Mouse (Mus musculus) megakaryocyte, embryonic 14.5 days (primary cell): ENCODE results near the gene Ksr1. TPM values are rescaled to one million over a fixed set of nuclear protein-coding genes. Genes with fewer than 3 reads are reported as not detected.

Experiments
- H3K27me3 ChIP-seq: replicated peaks from 2 replicates; pipeline ENCODE3; 2012; ENCODE audit warnings: inconsistent platforms
- H3K36me3 ChIP-seq: replicated peaks from 2 replicates; pipeline ENCODE3; 2012; ENCODE audit warnings: low read length, inconsistent platforms, mixed read lengths
- H3K4me1 ChIP-seq: 2 replicates; pipeline ENCODE4 v1.6.1; 2012; ENCODE audit warnings: inconsistent platforms
- H3K4me3 ChIP-seq: replicated peaks from 2 replicates; pipeline ENCODE3; 2012; ENCODE audit warnings: moderate library complexity, mild to moderate bottlenecking, inconsistent platforms
- H3K9me3 ChIP-seq: 2 replicates; pipeline ENCODE4 v1.6.1; 2012; ENCODE audit warnings: inconsistent platforms
- FLI1 ChIP-seq: IDR thresholded peaks from 2 replicates; pipeline ENCODE4 v1.6.1; 2012; ENCODE audit warnings: low read length, inconsistent platforms, mixed read lengths
- GATA1 ChIP-seq: IDR thresholded peaks from 3 replicates; pipeline ENCODE4 v1.6.1; 2012; ENCODE audit warnings: mixed read lengths, low read length, inconsistent platforms, borderline replicate concordance
- polyA plus RNA-seq: library from polyadenylated mRNA; stranded (reverse); fragments of >175 nt; gene quantifications from 2 replicates; pipeline ENCODE4 v1.2.3, GENCODE M21; 2012; ENCODE audit warnings: low replicate concordance; ENCODE audit not compliant: insufficient read depth

Ksr1 gene
- polyA plus RNA-seq, 1 experiment, result 46.5 TPM

DNA sequence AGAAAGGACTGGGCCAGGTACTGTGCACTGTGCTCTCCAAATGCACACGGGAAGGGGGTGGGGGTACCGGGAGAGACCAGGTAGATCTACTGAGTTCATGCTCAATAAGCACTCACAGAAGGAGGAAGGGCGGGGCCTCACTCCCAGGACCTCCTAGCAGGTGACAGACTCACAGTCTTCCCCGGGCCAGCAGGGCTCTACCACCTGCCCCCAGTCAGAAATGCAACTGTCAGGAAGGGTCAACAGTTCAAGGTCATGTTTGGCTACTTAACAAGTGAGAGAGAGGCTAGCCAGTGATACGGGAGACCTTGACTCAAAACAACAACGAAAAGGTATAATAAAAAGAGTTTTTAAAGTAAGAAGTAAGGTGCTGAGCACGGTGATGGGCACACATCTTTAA, 18.0 kb downstream of the Ksr1 start:
- Histone ChIP-seq H3K4me3 (no peak overlapping the region), H3K9me3 (0 out of 2 replicates have a peak, but pooled peaks cover 5% of the 10 kb centered on the region), H3K27me3 (no peaks in the 10 kb centered on the region), H3K36me3 (peaks cover 77% of the 10 kb centered on the region), H3K4me1 (peaks cover 97% of the 10 kb centered on the region)
- TF ChIP-seq GATA1 (no peak), FLI1 (no peak)

DNA sequence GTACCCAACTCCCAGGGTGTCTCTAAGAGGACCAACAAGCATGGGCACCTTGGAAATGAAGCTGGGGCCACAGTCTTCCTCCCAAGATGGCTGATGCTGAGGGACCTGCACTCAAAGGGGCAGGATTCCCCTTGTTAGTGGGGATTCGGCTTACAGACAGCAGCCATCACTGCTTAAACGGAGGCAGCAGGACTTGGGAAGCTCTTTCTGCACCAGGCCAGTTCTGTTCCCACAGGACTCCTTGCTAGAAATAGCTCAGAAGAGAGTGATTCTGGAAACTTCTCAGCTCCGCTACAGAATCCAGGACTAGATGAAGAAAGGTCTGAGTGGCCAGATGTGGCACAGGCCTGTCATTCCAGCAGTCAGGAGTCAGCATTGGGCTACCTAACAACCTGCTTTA, 19.2 kb downstream of the Ksr1 start:
- TF ChIP-seq FLI1 (no peak), GATA1 (no peak)
- Histone ChIP-seq H3K36me3 (peaks cover 79% of the 10 kb centered on the region), H3K4me3 (no peak overlapping the region), H3K9me3 (0 out of 2 replicates have a peak, but pooled peaks cover 5% of the 10 kb centered on the region), H3K27me3 (no peaks in the 10 kb centered on the region), H3K4me1 (peaks cover 97% of the 10 kb centered on the region)

DNA sequence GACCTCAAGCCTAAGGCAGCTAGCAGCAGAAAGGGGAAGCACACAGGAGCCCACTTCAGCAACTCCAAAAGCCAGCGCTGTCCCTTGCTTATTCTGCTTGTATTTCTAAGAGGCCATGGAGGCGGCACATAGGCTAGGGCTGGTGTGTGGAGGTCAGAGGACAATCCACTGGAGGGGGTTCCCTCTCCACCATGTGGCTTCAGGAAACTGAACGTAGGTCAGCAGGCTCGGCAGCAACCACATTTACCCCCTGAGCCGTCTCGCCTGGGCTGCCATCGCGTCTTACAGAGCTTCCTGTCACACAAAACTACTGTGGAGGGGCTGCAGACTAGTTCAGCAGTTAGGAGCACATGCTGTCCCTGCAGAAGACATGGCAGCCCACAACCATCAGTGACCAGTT, 20.4 kb downstream of the Ksr1 start:
- H3K4me1 ChIP-seq, result peaks cover 97% of the 10 kb centered on the region
- no peaks in the 10 kb centered on the region for H3K27me3 ChIP-seq
- TF ChIP-seq FLI1 (no peak), GATA1 (no peak)
- peaks cover 83% of the 10 kb centered on the region for H3K36me3 ChIP-seq
- H3K9me3 ChIP-seq, result 0 out of 2 replicates have a peak, but pooled peaks cover 5% of the 10 kb centered on the region
- peak overlapping the region; percentile 77 for H3K4me3 ChIP-seq

- Histone ChIP-seq H3K27me3 (no peaks in the 10 kb centered on the region), H3K4me3 (peak overlapping the region; percentile 78), H3K4me1 (peaks cover 97% of the 10 kb centered on the region), H3K36me3 (peaks cover 83% of the 10 kb centered on the region), H3K9me3 (0 out of 2 replicates have a peak, but pooled peaks cover 1% of the 10 kb centered on the region)
- TF ChIP-seq FLI1, result 0 out of 2 replicates have a peak, but pooled peaks have one; percentile 32
- TF ChIP-seq GATA1, result 0 out of 3 replicates have a peak, but pooled peaks have one; percentile 36
Observed at GRCm38 (mm10) chr11:79122556-79122955, 23.7 kb downstream of the Ksr1 start.

DNA sequence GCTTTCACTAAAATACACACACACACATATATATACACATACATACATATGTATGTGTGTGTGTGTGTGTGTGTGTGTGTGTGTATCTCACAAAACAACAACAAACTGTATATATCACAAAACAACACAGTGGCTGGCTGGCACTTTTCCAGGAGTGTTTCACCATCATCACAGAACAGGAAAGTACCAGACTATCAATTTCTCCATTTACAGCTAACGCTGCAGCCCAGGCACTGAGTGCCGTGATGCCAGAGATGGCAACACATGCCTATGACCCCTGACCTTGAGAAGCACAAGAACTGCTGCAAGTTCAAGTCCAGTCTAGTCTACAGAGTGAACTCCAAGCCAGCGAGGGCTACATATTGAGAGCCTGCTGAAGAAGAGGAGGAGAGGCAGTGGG, 26.1 kb downstream of the Ksr1 start:
- no peaks in the 10 kb centered on the region for H3K27me3 ChIP-seq
- TF ChIP-seq FLI1 (no peak), GATA1 (no peak)
- H3K9me3 ChIP-seq, result no peaks in the 10 kb centered on the region
- peaks cover 80% of the 10 kb centered on the region for H3K36me3 ChIP-seq
- H3K4me3 ChIP-seq, result peak overlapping the region; percentile 60
- peaks cover 97% of the 10 kb centered on the region for H3K4me1 ChIP-seq

DNA sequence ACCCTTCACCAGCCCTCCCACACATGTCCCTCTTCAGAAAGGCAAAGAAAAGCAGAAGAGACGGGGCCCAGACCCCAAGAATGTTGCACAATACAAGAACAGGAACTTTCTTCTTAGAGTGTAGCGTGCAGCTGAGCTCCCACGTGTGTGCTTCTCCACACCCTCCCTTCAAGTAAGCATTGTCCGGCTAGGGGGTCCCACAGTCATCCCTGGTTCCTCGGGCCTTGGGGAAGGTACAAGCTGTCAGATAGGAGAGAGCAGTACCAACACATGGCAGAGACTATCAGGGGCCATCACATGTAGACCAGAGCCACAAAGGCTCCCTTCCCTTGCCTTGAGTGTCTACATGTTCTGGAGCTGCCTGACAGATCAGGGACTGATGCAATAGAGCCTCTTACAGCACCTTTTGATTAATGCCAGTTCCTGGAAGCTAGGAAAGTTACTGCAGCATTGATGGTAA, 27.3 kb downstream of the Ksr1 start:
- H3K27me3 ChIP-seq, result no peaks in the 10 kb centered on the region
- H3K9me3 ChIP-seq, result no peaks in the 10 kb centered on the region
- H3K4me3 ChIP-seq, result peak overlapping the region; percentile 75
- peaks cover 85% of the 10 kb centered on the region for H3K36me3 ChIP-seq
- peaks cover 100% of the 10 kb centered on the region for H3K4me1 ChIP-seq
- no peak for TF ChIP-seq GATA1
- no peak for TF ChIP-seq FLI1

DNA sequence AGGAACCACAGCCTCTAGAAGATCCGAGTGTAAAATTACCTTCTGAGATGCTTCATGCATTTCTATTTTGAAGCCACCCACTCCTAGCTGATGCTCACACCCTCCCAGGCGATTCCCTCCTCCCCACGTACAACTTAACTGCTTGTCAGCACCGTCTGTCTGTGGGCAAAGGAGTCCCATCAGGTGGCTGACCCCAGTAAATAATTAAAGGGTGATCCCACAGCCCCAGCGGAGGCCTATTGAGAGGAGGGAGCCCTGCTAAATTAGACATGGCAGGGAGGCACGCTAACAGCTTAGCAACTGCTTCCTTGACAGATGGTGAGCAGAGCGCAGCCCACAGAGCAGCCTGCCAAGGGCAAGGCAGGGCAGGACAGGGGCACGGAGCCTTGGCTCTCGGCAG, 29.5 kb downstream of the Ksr1 start:
- no peak for TF ChIP-seq GATA1
- H3K36me3 ChIP-seq, result peaks cover 77% of the 10 kb centered on the region

GRCm38 (mm10) chr11:79115659-79116058, 30.5 kb downstream of the Ksr1 start:
- H3K4me1 ChIP-seq, result peaks cover 95% of the 10 kb centered on the region

More for the DNA sequence above, 29.5 kb downstream of the Ksr1 start:
- Histone ChIP-seq H3K4me3 (peak overlapping the region; percentile 75), H3K4me1 (peaks cover 100% of the 10 kb centered on the region), H3K27me3 (no peaks in the 10 kb centered on the region), H3K9me3 (no peaks in the 10 kb centered on the region)

GRCm38 (mm10) chr11:79114061-79114460, 32.1 kb downstream of the Ksr1 start:
- peaks cover 95% of the 10 kb centered on the region for H3K4me1 ChIP-seq
- H3K9me3 ChIP-seq, result no peaks in the 10 kb centered on the region
- H3K27me3 ChIP-seq, result no peaks in the 10 kb centered on the region
- peaks cover 66% of the 10 kb centered on the region for H3K36me3 ChIP-seq
- H3K4me3 ChIP-seq, result no peak overlapping the region
- TF ChIP-seq GATA1, result no peak

More at GRCm38 (mm10) chr11:79115659-79116058, 30.5 kb downstream of the Ksr1 start:
- Histone ChIP-seq H3K9me3 (no peaks in the 10 kb centered on the region), H3K36me3 (peaks cover 68% of the 10 kb centered on the region), H3K27me3 (no peaks in the 10 kb centered on the region), H3K4me3 (peak overlapping the region; percentile 73)
- TF ChIP-seq FLI1 (no peak), GATA1 (no peak)

DNA sequence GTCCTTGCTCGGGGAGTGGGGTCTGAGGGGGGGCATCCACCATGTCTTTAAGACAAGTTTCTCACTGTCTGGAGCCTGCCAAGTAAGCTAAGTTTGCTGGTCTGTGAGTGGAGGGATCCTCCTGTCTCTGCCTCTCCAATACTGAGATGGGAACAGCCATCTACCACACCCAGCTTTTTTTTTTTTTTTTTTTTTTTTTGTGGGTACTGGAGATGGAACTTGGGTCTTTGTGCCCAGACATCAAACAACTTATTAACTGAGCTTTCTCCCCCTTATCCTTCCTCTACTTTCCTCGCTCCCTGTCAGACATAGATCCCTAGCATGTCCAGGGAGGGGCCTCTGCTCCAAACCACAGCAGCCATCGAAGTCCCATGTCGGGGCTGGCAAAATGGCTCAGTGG, 32.8 kb downstream of the Ksr1 start:
- H3K27me3 ChIP-seq, result no peaks in the 10 kb centered on the region
- H3K36me3 ChIP-seq, result peaks cover 66% of the 10 kb centered on the region
- H3K4me1 ChIP-seq, result peaks cover 95% of the 10 kb centered on the region
- H3K4me3 ChIP-seq, result no peak overlapping the region
- TF ChIP-seq GATA1 (no peak), FLI1 (no peak)
- no peaks in the 10 kb centered on the region for H3K9me3 ChIP-seq

DNA sequence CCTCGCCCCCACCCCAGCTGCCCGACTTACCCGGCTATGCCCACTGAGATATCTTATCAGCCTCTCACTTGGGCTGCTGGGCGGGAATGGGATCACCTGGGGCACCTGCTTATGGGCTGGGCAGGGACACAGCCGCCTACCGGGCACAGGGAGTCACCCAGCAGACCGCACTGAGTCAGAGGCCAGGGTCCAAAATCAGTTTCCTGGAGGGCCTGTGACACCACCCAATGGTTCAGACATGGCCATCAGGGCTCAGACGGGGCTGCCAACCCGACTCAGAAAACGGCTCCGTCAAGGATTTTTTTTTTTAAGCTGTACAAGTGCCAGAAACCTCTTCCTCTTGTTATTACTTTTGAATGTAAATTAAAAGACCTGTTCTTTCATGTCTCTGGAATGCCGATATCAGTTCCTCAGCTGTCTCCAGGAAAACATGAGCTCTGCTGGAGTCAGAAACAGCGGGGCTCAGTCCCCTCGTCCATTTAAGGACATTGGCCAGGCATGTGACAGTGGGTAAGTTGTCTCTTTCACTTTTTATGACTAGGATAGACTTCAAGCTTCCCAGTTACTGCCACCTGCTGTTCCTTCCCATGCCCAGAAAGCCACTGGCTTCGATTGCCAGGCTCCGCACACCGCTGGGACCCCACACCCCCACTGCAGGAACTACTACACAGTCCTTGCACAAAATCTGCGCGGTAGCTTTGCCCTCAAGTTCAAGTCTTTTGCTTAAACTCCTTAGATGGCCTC, 33.5 kb downstream of the Ksr1 start:
- Histone ChIP-seq H3K4me1 (peaks cover 95% of the 10 kb centered on the region), H3K4me3 (no peak overlapping the region), H3K27me3 (no peaks in the 10 kb centered on the region), H3K36me3 (peaks cover 67% of the 10 kb centered on the region), H3K9me3 (no peaks in the 10 kb centered on the region)
- no peak for TF ChIP-seq FLI1
- TF ChIP-seq GATA1, result no peak
